Mouse (Mus musculus) kidney, postnatal 25 days (tissue): ENCODE measurements around the gene H2-M2.
"Not testable (repeated sequence)": the region's sequence is repeated elsewhere in the genome, so short reads cannot be mapped to it uniquely, and the experiment has no call there.

Source experiments
- DNase-seq, 2 experiments: peaks; one replicate each; pipeline ENCODE4 v3.0.0; 2021; ENCODE audit warnings: mixed read lengths in 2 of 2

Gene H2-M2

DNA sequence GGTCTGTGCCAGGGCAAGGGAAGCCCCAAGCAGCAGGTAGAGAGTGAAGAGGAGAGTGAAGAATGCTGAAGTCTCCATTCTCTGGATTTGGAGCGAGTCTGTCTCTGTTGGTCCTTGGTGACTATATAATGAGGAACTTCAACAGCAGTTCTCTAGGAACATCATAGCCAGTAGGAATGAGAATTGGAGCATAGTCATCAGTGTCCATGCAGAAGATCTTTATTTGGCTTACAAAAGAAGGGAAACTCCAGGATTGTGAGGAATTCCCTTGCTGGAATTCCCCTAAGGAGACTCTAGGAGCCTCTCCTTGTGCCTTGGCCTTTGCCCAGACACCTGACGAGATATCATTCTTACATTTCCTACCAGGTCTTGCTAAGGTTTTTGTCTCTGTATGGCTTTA lies at the start of gene H2-M2:
Gene H2-M2, minus strand, starts transcription at position 101 of the 400 bp plus-strand sequence.
- no peak for DNase-seq

DNA sequence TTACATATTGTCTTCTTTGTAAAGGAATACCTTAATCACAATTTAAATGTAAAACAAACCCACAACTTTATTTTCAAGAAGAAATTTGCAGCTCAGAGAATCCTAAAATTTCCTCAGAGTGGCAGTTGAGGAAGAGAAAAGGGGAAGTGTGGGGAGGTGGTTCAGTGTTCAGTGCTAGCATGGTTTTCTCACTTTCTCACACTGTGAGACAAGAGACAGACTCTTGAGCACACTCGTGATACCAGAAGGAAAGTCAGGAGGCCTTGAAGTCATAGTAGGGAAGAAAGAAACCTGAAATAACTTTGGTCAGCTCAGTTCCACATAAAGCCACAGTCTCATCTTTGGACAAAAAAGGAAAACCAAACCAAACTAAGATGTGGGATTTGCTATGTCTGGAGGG lies 42.1 kb upstream of the H2-M2 start:
- DNase-seq, result not testable (repeated sequence)

DNA sequence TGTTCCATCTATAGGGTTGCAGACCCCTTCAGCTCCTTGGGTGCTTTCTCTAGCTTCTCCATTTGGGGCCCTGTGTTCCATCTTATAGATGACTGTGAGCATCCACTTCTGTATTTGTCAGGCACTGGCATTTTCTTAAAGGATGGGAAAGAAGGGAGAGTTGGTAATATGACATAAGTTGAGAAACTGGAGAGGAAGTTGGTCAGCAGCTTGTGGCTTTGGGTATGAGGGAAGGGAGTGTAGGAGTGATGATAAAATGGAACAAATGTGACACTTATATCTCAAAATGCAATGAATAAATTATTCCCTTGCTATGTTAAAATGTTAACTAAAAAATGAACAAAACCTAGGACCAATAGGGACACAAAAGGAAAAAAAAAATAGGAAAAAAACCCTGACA lies 41.3 kb upstream of the H2-M2 start:
- DNase-seq, result not testable (repeated sequence)

DNA sequence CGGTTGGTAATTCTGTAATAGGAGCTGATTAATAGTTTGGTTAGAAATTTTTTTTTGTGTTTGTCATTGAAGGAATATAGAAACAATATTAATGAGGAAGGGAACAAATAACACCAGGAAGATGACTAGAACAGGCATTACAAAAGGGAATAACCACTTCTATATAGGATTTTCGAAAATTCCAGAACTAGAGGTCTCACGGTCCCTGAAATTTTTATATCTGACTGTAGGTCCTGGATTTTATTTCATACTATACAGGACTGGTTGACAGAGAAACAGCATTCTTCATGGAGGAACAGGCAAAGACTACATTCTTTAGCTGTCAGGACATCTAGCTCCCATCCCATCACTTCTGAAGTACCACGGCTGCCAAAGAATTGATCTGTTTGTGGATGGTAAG lies 24.4 kb upstream of the H2-M2 start, which contains the start of gene Olfr111:
Gene Olfr111, plus strand, starts transcription at position 301 of the 400 bp plus-strand sequence.
- DNase-seq, result no peak

DNA sequence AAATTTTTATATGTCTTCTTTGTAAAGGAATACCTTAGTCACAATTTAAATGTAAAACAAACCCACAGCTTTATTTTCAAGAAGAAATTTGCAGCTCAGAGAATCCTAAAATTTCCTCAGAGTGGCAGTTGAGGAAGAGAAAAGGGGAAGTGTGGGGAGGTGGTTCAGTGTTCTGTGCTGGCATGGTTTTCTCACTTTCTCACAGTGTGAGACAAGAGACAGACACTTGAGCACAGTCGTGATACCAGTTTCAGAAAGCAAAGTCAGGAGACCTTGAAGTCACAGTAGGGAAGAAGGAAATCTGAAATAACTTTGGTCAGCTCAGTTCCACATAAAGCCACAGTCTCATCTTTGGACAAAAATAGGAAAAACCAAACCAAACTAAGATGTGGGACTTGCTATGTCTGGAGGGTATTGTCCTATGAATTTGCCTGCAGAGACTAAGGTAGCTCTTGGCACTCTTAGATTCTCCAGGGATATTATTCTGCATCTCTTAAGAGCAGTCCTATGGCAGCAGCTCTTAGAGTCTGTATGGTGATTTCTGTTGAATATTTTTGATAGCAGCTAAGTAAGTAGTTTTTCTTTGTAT lies 8.7 kb upstream of the H2-M2 start, which contains the start of gene Olfr110:
Gene Olfr110, plus strand, starts transcription at position 539 of the 589 bp plus-strand sequence.
- no peak for DNase-seq

DNA sequence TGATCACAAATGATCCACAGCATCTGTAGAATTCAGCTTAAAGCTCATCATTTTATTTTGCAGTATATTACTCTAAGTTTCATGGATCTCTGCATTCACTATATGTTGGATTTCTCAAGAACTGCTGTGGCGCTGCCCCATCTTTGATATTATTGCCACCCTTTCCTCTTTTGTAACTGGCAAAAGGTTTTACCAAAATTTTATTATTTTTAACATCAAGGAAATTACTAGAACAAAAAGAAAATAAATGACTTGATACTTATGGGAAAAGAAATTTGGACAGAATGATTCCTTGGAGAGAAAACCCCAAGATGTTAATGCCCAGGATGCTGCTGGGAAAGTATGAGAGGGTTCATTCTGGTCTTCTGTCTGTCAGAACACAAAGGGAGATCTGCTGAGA lies 24.7 kb downstream of the H2-M2 start, which contains the start of gene Olfr109:
Gene Olfr109, plus strand, starts transcription at position 301 of the 400 bp plus-strand sequence.
- no peak for DNase-seq

DNA sequence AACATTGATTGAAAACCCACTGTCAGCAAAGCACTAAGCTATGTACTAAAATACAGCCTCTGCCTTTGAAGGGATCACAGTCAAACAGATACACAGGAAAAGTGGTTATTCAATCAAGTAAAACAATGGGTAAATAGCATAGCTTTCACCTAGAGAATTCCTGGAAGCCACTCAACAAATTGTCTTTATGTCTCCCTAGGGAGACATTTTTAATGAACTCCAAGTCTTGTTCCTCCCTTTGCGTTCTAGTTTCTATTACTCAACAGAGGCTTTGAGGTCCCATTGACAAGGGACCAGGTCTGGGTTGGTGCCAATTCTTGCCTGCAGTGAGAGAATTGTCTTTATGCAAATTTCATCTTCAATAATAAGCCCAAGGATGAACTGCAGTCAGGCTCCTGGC lies 38.2 kb downstream of the H2-M2 start, which contains the start of gene Olfr108:
Gene Olfr108, plus strand, starts transcription at position 301 of the 400 bp plus-strand sequence.
- DNase-seq, result no peak
